Mouse (Mus musculus) lung, postnatal 36 days (tissue): Measurements from ENCODE around the gene Syngr2.
"Not testable (repeated sequence)": the region's sequence is repeated elsewhere in the genome, so short reads cannot be mapped to it uniquely, and the experiment has no call there.

Source experiments
- DNase-seq: peaks from one replicate; pipeline ENCODE4 v3.0.0; 2022; ENCODE audit warnings: mixed read lengths

The Syngr2 gene

DNA sequence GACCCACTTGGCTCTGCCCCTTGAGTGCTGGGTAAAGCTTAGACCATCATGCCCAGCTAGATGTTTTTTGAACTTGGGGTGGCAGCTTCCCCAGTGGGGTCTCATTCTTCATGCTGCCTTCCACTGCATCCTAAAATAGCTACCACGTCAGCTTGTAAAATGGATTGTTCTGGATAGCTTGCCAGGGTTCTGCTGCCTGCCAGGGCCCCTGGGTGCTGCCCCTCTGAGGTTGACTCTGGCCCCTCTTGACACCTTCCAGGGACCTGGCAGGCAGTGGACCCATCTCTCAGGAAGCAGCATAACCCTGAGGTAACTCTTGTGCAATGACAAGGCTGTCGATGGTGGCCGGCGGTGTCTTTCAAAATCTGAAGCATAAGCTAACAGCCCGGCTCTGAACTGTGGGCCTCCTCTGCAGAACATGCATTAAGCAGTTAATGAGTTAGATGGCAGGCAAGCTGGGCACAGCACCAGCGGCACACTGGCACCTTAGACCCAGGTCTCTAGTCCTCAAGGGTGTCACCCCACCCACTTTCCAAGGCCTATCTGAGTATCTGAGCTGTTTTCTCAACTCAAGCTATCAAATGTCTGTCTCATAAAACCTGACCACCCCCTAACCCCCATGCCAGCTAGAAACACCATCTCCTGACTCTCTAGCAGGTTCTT lies 5.4 kb downstream of the Syngr2 start:
- DNase-seq, result no peak

DNA sequence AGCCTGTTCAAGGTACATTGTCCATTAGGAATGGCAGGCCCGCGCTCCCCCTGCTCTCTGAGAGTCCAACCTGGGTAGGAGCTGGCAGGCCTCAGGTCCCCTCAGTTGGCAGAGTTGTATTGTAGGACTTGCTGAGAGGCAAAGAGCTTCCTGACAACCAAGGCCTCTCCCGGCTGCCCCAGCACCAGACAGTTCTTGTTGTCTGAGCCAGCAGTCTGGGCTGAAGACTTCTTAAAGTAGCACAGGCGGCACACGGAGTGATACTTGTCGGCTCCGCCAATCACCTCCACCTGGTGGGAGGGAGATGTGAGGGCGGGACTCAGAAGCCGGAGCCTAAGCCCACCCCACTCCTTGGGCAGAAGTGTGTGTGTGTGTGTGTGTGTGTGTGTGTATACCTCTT lies 6.4 kb downstream of the Syngr2 start:
- DNase-seq, result not testable (repeated sequence)

DNA sequence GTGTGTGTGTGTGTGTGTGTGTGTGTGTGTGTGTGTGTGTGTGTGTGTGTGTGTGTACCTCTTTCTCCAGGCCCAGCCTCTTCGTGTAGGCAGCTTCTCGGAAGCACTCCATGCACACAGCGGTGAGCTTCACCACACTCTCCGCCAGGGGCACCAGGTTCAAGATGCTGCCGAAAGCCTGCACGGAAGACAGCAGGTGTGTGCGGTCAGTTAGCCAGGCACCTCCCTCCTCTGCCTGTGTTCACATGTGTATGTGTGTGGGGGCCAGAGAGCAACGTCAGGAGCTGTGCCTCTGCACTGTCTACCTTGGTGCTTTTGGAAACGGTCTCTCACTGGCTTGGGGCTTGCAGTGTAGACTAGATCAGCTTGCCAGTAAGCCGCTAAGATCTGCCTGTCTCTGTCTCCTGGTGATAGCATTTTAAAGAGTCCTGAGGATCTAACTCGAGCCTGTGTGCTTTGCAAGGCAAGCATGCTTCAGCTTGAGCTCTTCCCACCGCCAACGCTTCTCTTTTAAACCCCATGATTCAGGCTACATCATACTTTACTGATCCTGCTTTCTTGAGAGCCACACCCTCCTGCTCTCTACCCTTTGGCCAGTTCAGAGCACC lies 7.0 kb downstream of the Syngr2 start:
- no peak for DNase-seq

DNA sequence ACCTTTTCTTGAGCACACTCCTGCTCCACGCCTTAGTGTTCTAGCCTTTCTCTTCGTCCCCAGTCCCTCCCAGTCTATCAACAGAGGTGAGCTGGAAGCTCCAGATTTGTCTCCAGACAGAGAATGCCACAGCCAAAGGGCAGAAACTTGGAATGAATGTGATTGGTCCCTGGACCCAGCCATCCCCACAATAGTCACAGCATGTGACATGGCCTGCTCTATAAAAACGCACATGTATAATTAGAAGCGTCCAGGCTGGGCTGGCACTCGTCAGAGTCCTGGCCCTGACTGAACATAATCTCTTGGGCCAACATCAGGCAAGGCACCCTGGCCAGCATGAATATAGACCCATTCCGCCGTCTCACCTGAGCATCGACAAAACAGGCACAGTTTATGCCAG lies 9.6 kb downstream of the Syngr2 start:
- DNase-seq, result no peak

DNA sequence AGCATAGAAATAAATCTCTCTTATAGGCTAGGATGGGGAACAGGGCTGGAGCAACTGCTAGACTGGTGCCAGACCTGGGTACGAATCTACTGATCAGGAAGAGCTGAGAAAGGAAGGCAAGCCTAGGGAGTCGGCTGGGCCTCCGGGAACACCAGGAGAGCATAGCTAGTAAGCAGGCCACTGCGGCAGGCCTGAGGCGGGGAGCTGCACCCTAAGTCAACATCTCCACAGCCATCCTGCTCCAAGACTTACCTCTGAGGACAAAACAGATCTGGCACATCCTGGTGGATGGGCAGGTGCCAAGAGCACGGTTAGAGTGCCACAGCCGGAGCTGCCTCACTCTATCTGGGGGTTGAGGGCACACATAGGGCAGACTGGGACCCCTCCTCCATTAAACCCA lies 10.7 kb downstream of the Syngr2 start:
- DNase-seq, result no peak

DNA sequence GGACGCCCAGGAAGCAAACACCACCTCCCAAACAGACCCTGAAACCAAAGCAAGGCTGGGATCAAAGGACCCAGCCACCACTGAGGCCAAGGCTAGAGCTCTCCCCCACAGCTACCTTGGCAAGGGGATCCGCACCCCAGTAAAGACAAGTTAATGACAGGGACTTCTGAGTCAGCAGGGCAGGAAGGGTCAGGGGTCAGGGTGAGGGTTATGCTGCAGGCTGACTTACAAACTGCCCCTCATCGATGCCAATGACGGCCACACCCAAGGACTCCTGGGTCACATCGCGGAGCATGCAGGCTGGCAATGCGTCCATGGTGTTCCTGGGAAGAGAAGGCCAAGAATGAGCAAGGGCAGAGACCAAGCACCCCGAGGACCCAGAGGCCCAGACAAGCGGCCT lies 12.4 kb downstream of the Syngr2 start:
- no peak for DNase-seq

DNA sequence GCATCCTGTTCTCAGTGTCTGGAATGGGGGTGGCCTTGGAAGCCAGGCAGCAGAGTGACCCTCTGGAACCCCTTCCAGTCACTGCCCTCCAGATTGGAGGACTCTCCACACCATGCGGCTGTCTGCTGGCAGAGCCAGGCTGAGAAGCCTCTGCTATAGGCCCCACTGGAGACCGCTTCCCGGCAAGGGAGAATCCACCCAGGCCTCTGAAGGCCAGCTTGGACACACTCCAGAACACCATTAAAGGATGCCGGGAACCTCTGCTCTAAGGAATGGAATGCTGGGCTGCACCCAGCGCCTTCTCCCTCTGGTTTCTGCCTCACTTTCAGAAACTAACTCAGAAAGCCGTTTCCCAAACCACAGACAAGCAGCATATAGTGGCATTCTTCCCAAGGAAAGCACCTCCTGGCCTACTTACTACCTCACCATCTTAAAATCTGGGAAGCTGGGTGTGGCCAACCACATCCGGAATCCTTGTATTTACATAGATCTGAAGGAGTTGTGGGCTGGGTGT lies 13.3 kb downstream of the Syngr2 start:
- DNase-seq, result peak; percentile 67

DNA sequence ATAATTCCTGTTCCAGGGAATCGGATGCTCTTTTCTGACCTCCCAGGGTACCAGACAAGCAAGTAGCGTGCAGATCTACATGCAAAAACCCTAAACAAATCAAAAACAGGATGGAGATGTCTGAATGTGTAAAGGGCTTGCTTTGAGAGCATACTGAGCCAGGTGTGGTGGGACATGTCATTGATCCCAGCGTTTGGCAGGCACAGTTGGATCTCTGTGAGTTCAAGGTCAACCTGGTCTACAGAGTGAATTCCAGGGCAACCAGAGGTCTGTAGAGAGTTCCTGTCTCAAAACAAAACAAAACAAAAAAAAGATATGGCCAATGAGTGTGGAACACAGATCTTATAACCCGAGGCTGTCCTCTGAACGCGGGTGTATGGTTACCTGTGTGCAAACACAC lies 13.9 kb downstream of the Syngr2 start:
- no peak for DNase-seq

DNA sequence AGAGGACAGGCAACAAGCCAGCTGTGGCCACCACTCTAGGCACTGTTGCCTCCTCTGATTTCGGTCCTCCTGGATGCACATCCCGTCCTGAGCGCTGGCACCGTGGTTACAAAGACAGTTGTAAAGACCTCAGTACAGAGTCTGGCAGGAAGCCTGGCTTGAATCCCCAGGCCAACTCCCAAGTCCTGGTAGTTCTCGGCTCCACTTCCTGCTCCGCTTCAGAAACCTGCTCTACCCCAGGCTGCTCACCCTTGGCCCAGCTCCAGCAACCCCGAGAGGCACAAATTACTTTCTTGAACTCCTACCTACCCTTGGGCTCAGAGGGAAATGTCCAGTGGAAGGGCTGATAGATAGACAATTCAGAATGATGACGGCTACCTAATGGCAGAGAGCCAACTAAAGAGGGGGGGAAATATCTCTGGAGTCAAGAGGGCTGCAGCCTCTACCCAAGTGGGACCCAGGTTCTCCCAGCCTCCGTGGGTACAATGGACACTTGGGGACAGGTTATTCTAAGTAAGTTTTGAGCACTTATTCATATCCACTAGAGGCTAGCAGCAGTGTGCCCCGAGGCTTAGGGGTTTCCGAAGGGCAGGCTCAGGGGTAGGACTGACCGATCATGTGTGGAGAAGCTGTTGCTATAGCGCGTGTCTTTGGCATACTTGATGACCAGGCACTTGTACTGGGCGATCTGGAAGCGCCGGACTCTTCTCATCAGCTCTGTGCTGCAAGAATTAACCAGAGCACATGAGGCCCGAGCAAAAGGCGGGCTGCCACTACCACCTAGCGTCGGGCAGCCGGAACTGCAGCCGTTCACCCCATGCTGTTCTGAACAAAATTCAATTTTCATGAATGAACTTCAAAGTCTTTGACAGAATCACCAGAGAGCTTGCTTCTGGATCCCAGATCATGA lies 14.8 kb downstream of the Syngr2 start:
- peak; percentile 90 for DNase-seq

DNA sequence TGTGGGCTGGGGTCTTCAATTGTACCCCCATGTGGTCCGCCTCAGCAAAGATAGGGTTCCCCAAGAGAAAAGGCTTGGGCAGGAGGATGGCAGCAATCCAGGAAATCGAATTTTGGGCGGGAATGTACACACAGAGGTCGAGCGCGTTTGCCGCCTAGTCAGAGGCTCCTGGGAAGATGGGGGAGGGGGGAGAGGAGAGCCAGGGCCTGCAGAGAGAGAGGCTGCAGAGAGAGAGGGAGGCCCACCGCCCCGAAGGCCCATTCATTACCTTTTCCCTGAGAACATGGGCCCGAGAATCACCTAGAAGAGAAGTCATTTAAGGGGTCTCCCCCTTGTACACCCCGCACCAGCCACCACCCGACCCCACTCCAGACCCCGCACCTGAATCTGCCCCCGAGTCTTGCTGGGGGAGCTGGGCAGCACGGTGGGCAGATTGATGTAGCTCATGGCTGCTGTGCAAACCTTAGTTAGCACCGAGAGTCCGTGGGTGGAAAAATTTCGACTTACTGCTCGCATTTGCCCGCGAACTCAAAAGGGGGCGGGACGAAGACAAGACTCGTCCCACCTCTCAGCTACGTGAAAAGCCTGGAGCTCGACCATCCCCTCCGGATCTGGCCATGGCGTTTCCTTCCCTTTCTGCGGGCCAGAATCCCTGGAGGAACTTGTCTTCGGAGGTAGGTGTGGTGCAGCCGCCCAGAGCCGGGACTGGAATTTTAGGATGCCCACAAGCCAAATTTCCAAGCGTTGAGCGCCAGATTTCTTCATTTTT lies 16.0 kb downstream of the Syngr2 start, which contains the start of the genes Afmid and Tk1:
Afmid (plus strand) TSS at position 592 of the 769 bp plus-strand sequence.
Tk1 (minus strand) TSS at position 760 of the 769 bp plus-strand sequence.
- DNase-seq, result peak; percentile 83

DNA sequence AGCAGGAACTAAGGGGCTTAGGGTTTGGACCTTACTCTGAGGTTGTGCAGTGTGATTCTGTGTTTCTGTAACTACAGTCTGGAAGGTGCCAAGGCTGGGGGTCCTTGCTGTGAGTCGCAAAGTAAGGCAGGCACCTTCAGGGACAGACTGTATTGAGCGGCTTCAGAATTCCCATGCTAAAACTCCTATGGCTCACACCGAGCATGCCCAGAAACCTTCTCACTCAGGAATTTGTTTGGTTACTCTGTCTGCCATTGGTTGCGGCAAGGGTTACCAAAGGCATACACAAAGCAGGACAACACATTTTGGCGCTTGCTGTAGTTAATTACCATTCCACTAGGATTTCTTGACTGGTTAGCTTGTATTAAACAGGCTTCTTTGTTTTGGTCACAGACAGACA lies 16.7 kb downstream of the Syngr2 start:
- DNase-seq, result no peak

DNA sequence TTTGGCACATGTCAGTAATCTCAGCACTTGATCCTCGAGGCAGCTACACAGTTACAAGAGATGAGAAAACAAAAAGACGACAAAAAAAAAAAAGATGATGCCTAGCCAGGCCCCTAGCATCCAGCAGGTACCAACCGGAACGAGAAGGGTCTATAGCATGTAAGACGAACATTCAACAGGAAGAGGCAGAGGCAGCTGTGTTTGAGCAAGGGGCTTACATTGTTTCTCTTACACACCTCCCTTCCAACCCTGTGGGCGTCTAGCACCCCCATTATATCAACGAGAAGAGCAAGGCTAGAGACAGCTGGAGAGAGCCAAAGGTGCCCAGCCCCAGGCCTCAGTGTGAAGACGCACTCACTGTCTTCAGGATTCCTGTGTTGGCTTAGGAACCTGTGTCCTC lies 17.4 kb downstream of the Syngr2 start:
- DNase-seq, result no peak

DNA sequence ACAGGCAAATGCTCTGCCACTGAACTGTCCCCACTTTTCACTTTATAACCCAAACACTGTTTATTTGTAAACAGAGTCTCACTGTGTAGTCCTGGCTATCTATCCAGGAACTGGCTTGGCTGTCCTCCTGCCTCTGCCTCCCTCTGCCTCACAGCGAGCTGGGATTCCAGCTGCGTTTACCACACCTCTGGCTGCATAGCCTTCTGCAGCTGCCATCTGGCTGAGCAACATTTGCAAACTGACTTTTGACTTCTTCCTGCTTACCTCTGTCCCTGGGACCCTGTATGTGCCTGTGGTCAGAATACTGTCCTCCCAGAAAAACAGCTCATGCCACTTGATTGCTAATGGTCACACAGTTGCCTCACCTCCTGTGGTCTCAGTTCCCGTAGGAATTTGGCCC lies 17.9 kb downstream of the Syngr2 start:
- no peak for DNase-seq

DNA sequence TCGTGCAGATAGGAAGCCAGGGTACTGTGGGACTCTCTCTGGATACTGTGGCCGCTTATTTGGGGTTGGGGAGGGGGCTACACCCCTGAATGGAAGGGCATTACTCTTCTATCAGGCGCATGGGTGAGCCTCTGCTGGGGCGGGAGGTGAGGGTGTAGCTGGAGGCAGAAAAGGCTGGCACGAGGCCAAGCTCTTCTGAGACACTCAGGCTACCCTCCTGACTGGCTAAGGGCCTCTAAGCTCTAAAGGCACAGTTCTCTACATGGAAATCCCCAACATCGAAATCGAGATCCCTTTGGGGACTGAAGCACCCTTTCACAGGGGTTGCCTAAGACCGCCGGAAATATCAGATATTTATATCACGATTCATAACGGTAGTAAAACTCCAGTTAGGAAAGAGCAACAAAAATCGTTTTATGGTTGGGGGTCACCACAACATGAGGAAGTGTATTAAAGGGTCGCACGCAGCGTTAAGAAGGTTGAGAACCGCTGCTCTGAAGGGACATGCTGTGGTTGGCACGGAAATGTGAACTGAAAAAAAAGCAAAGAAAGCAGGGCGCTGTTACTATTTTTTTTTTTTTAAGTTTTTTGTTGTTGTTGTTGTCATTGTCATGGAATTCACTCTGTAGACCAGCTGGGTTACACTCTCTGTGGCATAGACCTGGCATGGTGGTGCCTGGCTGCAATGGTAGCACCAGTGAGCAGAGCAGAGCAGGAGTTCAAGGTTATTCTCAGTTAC lies 18.9 kb downstream of the Syngr2 start:
- DNase-seq, result peak; percentile 73

DNA sequence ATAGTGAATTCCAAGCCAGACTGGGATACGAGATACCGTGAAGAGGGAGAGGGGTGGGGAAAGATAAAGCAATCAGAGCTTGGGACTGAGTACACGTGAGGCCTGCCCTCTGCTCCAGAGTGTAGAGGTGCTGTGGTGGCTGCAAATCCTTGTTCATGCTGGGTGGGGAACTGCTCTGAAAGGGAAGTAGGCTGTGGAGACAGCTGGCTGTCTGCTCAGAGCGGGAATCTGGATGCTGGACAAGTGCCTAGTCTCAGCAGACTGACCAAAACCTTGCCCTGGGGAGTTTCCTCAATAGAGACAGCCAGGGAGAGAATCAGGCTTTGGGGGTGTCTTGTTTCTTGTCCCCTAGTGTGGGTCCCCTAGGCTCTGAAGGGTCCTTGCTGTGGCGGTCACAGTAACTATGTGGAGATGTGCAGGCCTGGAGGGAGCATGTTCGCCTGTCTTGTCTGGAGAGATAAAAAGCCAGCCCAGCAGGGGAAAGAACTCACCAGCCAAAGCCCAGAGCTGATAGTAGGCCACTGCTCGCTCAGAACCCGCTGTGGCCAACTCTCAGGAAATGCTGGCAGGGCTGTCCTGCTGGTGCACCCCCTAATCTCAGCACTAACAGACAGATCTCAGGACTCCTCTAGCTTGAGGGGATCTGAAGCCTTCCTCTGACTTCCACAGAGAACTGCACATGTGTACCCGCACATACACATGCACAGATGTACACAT lies 19.6 kb downstream of the Syngr2 start:
- DNase-seq, result peak; percentile 56

DNA sequence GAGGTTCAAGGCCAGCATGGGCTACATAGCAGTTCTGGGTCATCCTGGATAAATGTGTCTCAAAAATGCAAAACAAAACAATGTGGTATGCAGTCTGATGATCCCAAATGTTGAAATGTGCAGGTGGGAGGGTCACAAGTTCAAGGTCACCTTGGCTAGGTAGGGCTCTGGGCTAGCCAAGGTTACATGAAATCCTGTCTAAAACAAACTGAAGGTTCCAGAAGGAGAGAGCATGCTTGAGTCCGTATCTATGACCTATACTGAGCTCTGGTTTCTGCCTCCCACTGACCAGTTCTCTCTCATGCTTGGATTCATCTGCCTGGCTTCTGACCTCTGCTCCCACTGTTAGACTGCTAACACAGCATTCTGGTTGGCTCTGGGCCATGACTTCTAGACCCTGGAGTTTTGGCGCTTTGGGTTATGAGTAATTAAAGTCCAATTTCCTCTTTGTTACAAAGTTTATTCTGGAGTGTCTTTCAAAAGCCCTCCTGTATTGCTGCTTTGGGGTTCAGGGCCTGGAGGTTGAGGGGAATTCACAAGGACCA lies 20.3 kb downstream of the Syngr2 start:
- DNase-seq, result peak; percentile 57

DNA sequence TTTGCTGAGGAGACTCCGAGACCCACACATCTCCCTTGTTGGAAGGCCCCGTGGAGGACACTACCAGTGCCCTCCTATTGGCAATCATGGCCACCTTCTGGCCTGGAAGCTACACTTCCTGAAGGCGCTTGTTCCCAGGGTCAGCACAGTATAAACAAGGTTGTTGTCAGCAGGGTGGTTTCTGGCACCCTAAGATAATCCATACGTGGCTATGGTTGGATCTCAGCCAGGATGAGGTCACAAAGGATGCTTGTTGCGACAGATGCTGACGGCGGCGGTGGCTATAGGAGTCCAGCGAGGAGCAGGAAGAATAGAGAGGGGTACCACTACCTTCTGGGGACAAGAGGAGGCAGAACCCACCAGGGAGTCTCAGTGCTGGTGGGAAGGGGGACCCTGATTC lies 20.9 kb downstream of the Syngr2 start:
- DNase-seq, result peak; percentile 61

DNA sequence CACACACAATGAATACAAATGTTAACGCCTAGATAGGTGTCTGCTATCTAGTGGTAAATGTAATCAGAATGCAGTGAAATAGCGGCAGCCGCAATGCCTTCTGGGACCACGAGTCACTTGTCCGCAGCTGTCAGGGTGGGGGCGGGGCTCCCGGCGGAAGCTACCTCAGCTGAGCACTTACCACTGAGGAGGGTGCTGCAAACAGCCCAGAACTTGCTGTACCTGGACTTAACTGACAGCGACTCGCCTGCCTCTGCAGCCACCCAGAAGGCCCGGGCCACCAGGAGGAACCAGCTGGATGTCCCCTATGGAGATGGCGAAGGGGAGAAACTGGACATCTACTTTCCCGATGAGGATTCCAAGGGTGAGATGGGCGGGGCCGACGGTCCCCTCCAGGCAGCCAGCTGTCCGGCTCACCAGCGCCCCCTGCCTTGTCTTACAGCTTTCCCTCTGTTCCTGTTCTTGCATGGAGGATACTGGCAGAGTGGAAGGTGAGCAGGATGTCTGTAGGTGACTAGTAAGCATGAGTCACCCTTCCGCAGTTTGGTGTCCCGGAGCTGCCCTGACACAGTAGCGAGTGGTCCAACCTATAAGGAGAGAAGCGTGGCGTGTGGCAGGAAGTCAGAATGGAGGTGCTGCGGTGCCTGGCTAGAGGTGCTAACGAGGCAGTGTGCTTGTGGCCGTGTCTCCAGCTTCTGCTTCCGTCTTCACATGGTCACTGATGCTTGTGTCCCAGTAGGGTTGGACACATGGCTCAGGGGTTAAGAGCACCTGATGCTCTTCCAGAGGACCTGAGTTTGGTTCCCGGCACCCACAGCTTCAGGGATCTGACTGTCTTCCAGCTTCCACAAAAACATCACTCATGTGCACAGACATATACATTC lies 22.9 kb downstream of the Syngr2 start:
- DNase-seq, result peak; percentile 91

DNA sequence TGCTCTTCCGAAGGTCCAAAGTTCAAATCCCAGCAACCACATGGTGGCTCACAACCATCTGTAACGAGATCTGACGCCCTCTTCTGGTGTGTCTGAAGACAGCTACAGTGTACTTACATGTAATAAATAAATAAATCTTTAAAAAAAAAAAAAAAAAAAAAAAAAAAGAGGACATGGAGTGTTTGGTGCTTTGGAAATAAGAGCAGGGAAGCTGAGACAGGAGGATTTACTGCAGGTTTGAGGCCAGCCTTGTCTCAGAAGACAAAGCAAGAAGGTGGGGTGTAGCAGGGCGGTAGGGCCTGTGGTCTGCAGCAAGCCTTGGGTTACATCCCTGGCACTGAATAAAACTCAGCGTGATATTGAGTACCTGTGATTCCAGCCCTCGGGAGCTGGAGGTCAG lies 24.0 kb downstream of the Syngr2 start:
- DNase-seq, result not testable (repeated sequence)

DNA sequence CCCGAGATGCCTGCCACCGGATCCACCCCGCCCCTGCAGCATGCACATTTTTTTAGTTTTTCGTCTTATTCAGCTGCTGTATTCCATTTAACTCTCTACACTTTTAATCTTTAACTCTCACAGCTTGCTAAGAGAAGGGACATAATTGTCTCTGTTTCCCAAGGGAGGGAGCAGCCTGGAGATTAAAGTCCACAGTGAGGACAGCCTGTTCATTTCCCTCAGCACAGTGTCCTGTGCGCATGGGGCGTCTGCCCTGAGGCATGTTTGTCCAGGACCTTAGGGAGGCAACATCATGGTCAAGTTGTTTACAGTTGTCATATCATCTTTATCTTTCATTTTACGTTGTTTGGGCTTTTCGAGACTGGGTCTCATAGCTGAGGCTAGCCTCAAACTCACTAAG lies 24.6 kb downstream of the Syngr2 start:
- DNase-seq, result no peak
